Mouse (Mus musculus) liver, embryonic 13.5 days (tissue): ENCODE data around the gene Lamb1. TPM values are rescaled to one million over a fixed set of nuclear protein-coding genes. Genes with fewer than 3 reads are reported as not detected.

ENCODE experiments used
- ATAC-seq: fragments of 200-750 bp; cut with Nextera tagmentation; 2 replicates; pipeline ENCODE4 v1.8.0; 2017; ENCODE audit warnings: low read depth, mild to moderate bottlenecking, moderate number of reproducible peaks, moderate library complexity
- DNase-seq: peaks from one replicate; pipeline ENCODE4 v3.0.0; 2022
- H3K27ac ChIP-seq: fragments of 300-500 bp; sonication (generic); 2 replicates; pipeline ENCODE4 v1.5.1; 2015; ENCODE audit warnings: moderate library complexity, mild to moderate bottlenecking, inconsistent platforms
- H3K27me3 ChIP-seq: fragments of 300-500 bp; sonication (generic); 2 replicates; pipeline ENCODE4 v1.6.1; 2015; ENCODE audit warnings: mild to moderate bottlenecking, inconsistent platforms
- H3K36me3 ChIP-seq: fragments of 300-500 bp; sonication (generic); 2 replicates; pipeline ENCODE4 v1.6.1; 2015; ENCODE audit warnings: mild to moderate bottlenecking, inconsistent platforms
- H3K4me1 ChIP-seq: fragments of 300-500 bp; sonication (generic); replicated peaks from 2 replicates; pipeline ENCODE4 v1.6.1; 2015; ENCODE audit warnings: inconsistent platforms
- H3K4me2 ChIP-seq: fragments of 300-500 bp; sonication (generic); 2 replicates; pipeline ENCODE4 v1.6.1; 2015; ENCODE audit warnings: inconsistent platforms, mild to moderate bottlenecking, moderate library complexity
- H3K4me3 ChIP-seq: fragments of 300-500 bp; sonication (generic); replicated peaks from 2 replicates; pipeline ENCODE4 v1.5.1; 2015; ENCODE audit warnings: mild to moderate bottlenecking, inconsistent platforms
- H3K9ac ChIP-seq: fragments of 300-500 bp; sonication (generic); 2 replicates; pipeline ENCODE4 v1.6.1; 2015; ENCODE audit warnings: mild to moderate bottlenecking, inconsistent platforms
- H3K9me3 ChIP-seq: fragments of 300-500 bp; sonication (generic); replicated peaks from 2 replicates; pipeline ENCODE4 v1.6.1; 2016; ENCODE audit warnings: inconsistent platforms
- WGBS: fragments of 180-500 bp; shearing (Covaris S2); methylation state at CpG from one replicate; pipeline ENCODE4 v1.1.7; 2015; ENCODE audit not compliant: insufficient replicate concordance; 5-methylcytosine and 5-hydroxymethylcytosine counted together
- polyA plus RNA-seq: library from polyadenylated mRNA; unstranded; fragments of >200 nt; fragmentation: Nextera tagmentation; extraction: Ambion mirVana; gene quantifications from 2 replicates; pipeline ENCODE4 v1.2.1, GENCODE M21; 2015

The Lamb1 gene
- polyA plus RNA-seq, 1 experiment from 2014 or later, result 3.7 TPM

GRCm38 (mm10) chr12:31256121-31256903 is 8.7 kb upstream of the Lamb1 start:
- no peaks in the 10 kb centered on the region for H3K9me3 ChIP-seq
- no peak overlapping the region for H3K4me2 ChIP-seq
- H3K4me3 ChIP-seq, result no peak overlapping the region
- DNase-seq (no peak), ATAC-seq (peak; percentile 76)
- 68% methylated on average over 9 of the region's 9 CpGs for WGBS
- H3K9ac ChIP-seq, result no peak overlapping the region
- no peaks in the 10 kb centered on the region for H3K4me1 ChIP-seq
- no peaks in the 10 kb centered on the region for H3K27me3 ChIP-seq
- H3K36me3 ChIP-seq, result no peaks in the 10 kb centered on the region
- no peak overlapping the region for H3K27ac ChIP-seq

GRCm38 (mm10) chr12:31261882-31262281 is 3.2 kb upstream of the Lamb1 start:
- Histone ChIP-seq H3K4me2 (no peak overlapping the region), H3K9me3 (no peaks in the 10 kb centered on the region), H3K27me3 (peaks cover 42% of the 10 kb centered on the region), H3K4me1 (no peaks in the 10 kb centered on the region), H3K36me3 (no peaks in the 10 kb centered on the region), H3K4me3 (no peak overlapping the region), H3K27ac (no peak overlapping the region), H3K9ac (no peak overlapping the region)
- DNase-seq, result no peak
- WGBS, result 69% methylated on average over 3 of the region's 3 CpGs
- no peak for ATAC-seq

DNA sequence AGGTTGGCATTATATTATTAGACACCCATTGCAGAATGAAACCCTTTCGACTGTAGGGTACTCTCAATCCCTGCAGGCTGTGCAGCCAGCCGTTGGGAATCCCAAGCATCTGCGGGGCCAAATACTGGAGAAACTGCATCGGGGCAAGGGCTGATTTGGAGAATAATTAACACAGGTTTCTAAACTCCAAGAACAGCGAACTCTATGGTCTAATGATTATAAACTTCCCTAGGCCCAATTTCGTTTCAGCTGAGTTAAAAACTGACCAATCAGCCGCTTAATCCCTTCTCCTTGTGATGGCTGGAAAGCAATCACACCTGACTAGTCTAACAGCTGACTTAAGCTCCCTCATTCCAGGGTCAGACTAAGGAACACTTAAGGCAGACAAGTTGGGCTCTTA is 1.1 kb upstream of the Lamb1 start:
- H3K27ac ChIP-seq, result no peak overlapping the region
- ATAC-seq, result no peak
- 32% methylated on average over 7 of the region's 7 CpGs for WGBS
- H3K36me3 ChIP-seq, result no peaks in the 10 kb centered on the region
- no peak for DNase-seq
- H3K27me3 ChIP-seq, result peaks cover 52% of the 10 kb centered on the region
- H3K9ac ChIP-seq, result no peak overlapping the region
- H3K4me3 ChIP-seq, result no peak overlapping the region
- no peak overlapping the region for H3K4me2 ChIP-seq
- H3K4me1 ChIP-seq, result no peaks in the 10 kb centered on the region
- no peaks in the 10 kb centered on the region for H3K9me3 ChIP-seq

- Histone ChIP-seq H3K9me3 (no peaks in the 10 kb centered on the region), H3K27ac (no peak overlapping the region), H3K27me3 (peaks cover 52% of the 10 kb centered on the region), H3K4me1 (no peaks in the 10 kb centered on the region), H3K4me3 (peak overlapping the region; percentile 45), H3K36me3 (no peaks in the 10 kb centered on the region), H3K9ac (peak overlapping the region; percentile 36), H3K4me2 (peak overlapping the region; percentile 59)
- ATAC-seq, result no peak
- DNase-seq, result no peak
- 1% methylated on average over 50 of the region's 50 CpGs for WGBS
Measured at GRCm38 (mm10) chr12:31265722-31266431, 843 bp downstream of the Lamb1 start.

- Histone ChIP-seq H3K4me2 (peak overlapping the region; percentile 59), H3K9me3 (no peaks in the 10 kb centered on the region), H3K9ac (no peak overlapping the region), H3K27me3 (peaks cover 52% of the 10 kb centered on the region), H3K27ac (no peak overlapping the region), H3K36me3 (no peaks in the 10 kb centered on the region), H3K4me3 (peak overlapping the region; percentile 45), H3K4me1 (peaks cover 3% of the 10 kb centered on the region; the same call in 1 of the 2 replicates)
- DNase-seq (no peak), ATAC-seq (no peak)
- 11% methylated on average over 15 of the region's 15 CpGs for WGBS
Measured at GRCm38 (mm10) chr12:31266686-31267085, 1.7 kb downstream of the Lamb1 start.

DNA sequence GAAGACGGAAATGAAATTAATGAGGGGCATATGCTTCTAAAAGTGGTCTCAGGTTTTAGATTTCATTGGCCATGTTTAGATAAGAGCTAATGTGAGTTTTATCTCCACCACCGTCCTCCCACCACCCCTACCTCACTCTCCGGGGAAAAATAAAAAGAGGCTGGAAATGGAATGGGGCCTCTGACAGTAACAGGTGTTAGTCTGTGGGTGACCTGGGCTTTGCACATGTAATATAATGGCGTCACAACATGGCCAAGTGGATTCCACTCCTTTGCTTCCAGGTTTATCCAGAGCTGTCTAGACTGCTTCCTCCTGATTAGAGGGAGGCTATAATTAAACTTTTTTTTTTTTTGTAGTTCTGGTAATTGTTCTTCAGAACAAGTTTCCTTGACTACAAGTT is 2.3 kb downstream of the Lamb1 start:
- Histone ChIP-seq H3K4me2 (no peak overlapping the region), H3K9ac (no peak overlapping the region), H3K4me1 (peaks cover 6% of the 10 kb centered on the region; the same call in 1 of the 2 replicates), H3K27me3 (peaks cover 50% of the 10 kb centered on the region), H3K4me3 (no peak overlapping the region), H3K36me3 (no peaks in the 10 kb centered on the region), H3K9me3 (no peaks in the 10 kb centered on the region), H3K27ac (no peak overlapping the region)
- WGBS, result 46% methylated on average over 4 of the region's 4 CpGs
- ATAC-seq (no peak), DNase-seq (no peak)

- no peak overlapping the region for H3K27ac ChIP-seq
- 45% methylated on average over 3 of the region's 3 CpGs for WGBS
- no peaks in the 10 kb centered on the region for H3K9me3 ChIP-seq
- DNase-seq, result no peak
- H3K36me3 ChIP-seq, result no peaks in the 10 kb centered on the region
- no peak for ATAC-seq
- H3K4me3 ChIP-seq, result no peak overlapping the region
- peaks cover 6% of the 10 kb centered on the region; the same call in 1 of the 2 replicates for H3K4me1 ChIP-seq
- H3K27me3 ChIP-seq, result peaks cover 42% of the 10 kb centered on the region
- H3K4me2 ChIP-seq, result no peak overlapping the region
- no peak overlapping the region for H3K9ac ChIP-seq
Measured at GRCm38 (mm10) chr12:31268315-31268714, 3.3 kb downstream of the Lamb1 start.

DNA sequence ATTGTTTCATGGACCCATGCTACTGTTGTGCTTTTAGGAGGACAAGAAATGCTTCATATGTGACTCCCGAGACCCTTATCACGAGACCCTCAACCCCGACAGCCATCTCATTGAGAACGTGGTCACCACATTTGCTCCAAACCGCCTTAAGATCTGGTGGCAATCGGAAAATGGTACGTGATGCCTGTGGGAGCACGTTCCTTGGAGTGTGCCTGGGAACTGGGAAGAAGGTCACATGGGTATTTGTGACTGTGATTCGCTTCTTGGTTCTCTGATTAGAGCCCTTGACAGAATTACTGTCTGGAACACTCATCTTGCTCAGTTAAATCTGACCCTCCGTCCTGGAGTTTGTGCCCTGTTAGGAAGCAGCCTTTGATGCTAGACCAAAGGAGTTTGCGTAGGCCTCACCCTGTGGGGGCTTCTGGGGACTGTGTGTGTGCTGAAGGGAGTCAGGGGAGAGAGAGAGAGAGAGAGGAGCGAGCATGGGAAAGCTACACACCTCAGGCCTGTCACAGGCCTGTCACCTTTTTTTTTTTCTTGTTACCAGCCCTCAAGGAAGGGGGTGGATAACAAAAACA is 4.1 kb downstream of the Lamb1 start:
- 58% methylated on average over 12 of the region's 12 CpGs for WGBS
- no peak overlapping the region for H3K4me2 ChIP-seq
- ATAC-seq, result no peak
- DNase-seq, result no peak
- no peak overlapping the region for H3K4me3 ChIP-seq
- H3K36me3 ChIP-seq, result no peaks in the 10 kb centered on the region
- peaks cover 6% of the 10 kb centered on the region; the same call in 1 of the 2 replicates for H3K4me1 ChIP-seq
- no peak overlapping the region for H3K9ac ChIP-seq
- no peaks in the 10 kb centered on the region for H3K9me3 ChIP-seq
- no peak overlapping the region for H3K27ac ChIP-seq
- H3K27me3 ChIP-seq, result peaks cover 38% of the 10 kb centered on the region

GRCm38 (mm10) chr12:31270361-31270760 is 5.3 kb downstream of the Lamb1 start:
- H3K9ac ChIP-seq, result no peak overlapping the region
- H3K4me3 ChIP-seq, result no peak overlapping the region
- H3K4me2 ChIP-seq, result no peak overlapping the region

GRCm38 (mm10) chr12:31270776-31271175 is 5.7 kb downstream of the Lamb1 start:
- DNase-seq (no peak), ATAC-seq (no peak)
- peaks cover 6% of the 10 kb centered on the region; the same call in 1 of the 2 replicates for H3K4me1 ChIP-seq
- H3K9ac ChIP-seq, result no peak overlapping the region
- 64% methylated on average over 5 of the region's 5 CpGs for WGBS
- H3K4me2 ChIP-seq, result no peak overlapping the region
- no peak overlapping the region for H3K4me3 ChIP-seq
- H3K36me3 ChIP-seq, result no peaks in the 10 kb centered on the region
- peaks cover 21% of the 10 kb centered on the region for H3K27me3 ChIP-seq
- H3K9me3 ChIP-seq, result no peaks in the 10 kb centered on the region
- H3K27ac ChIP-seq, result no peak overlapping the region

More at GRCm38 (mm10) chr12:31270361-31270760, 5.3 kb downstream of the Lamb1 start:
- ATAC-seq, result no peak
- 81% methylated on average over 10 of the region's 10 CpGs for WGBS
- no peaks in the 10 kb centered on the region for H3K9me3 ChIP-seq
- H3K36me3 ChIP-seq, result no peaks in the 10 kb centered on the region
- no peak for DNase-seq
- H3K27ac ChIP-seq, result no peak overlapping the region
- H3K27me3 ChIP-seq, result peaks cover 25% of the 10 kb centered on the region
- peaks cover 6% of the 10 kb centered on the region; the same call in 1 of the 2 replicates for H3K4me1 ChIP-seq

GRCm38 (mm10) chr12:31271361-31272011 is 6.5 kb downstream of the Lamb1 start:
- 39% methylated on average over 16 of the region's 16 CpGs for WGBS
- no peak overlapping the region for H3K27ac ChIP-seq
- DNase-seq (no peak), ATAC-seq (peak; percentile 29; the same call in 1 of the 2 replicates)
- no peak overlapping the region for H3K4me3 ChIP-seq
- no peak overlapping the region for H3K4me2 ChIP-seq
- peaks cover 6% of the 10 kb centered on the region; the same call in 1 of the 2 replicates for H3K4me1 ChIP-seq
- no peaks in the 10 kb centered on the region for H3K36me3 ChIP-seq
- H3K9ac ChIP-seq, result no peak overlapping the region
- peaks cover 14% of the 10 kb centered on the region for H3K27me3 ChIP-seq
- no peaks in the 10 kb centered on the region for H3K9me3 ChIP-seq
